14 mouse cellular contexts compared by ENCODE assay signal in genomic region chr5:149503423-149504175, GRCm38 (mm10). TPM values are rescaled to one million over a fixed set of nuclear protein-coding genes. Genes with fewer than 3 reads are reported as not detected.
DNase-seq lines count a peak whose midpoint lies in the region; ATAC-seq lines count a peak whose summit lies in the region.
"Had no signal": no experiment of that assay in that cellular context is flagged by ENCODE, and none has a peak within 500 bp of the region (broad histone marks: within the 10 kb centered on the region; RNA-seq: fewer than 3 reads in every experiment).

No protein-coding gene starts in this region.

- 0 out of 2 replicates have a peak overlapping the region, but pooled peaks have one; percentile 25 for H3K9ac ChIP-seq in midbrain, embryonic 13.5 days (replicated peaks)
- H3K9ac ChIP-seq in midbrain, embryonic 11.5 days (ENCODE audit: low read length) = no peak overlapping the region
- H3K9ac ChIP-seq in neural tube, embryonic 12.5 days = no peak overlapping the region
- H3K9ac ChIP-seq: embryonic facial prominence, embryonic 12.5 days; limb, embryonic 15.5 days; lung, embryonic 15.5 days had no signal

- H3K27ac ChIP-seq in midbrain, embryonic 13.5 days = peak overlapping the region; percentile 57
- no peak overlapping the region for H3K27ac ChIP-seq in midbrain, embryonic 11.5 days (ENCODE audit: low read depth, low read length)
- H3K27ac ChIP-seq in neural tube, embryonic 12.5 days = no peak overlapping the region
- H3K27ac ChIP-seq: embryonic facial prominence, embryonic 12.5 days; limb, embryonic 15.5 days; lung, embryonic 15.5 days had no signal

- H3K36me3 ChIP-seq in midbrain, embryonic 13.5 days = no peaks in the 10 kb centered on the region
- H3K36me3 ChIP-seq in midbrain, embryonic 11.5 days (ENCODE audit: control insufficient read depth, insufficient read depth, low read length) = no peaks in the 10 kb centered on the region
- no peaks in the 10 kb centered on the region for H3K36me3 ChIP-seq in neural tube, embryonic 12.5 days
- H3K36me3 ChIP-seq: embryonic facial prominence, embryonic 12.5 days; limb, embryonic 15.5 days; lung, embryonic 15.5 days had no signal

- 0 out of 2 replicates have a peak overlapping the region, but pooled peaks have one; percentile 13 for H3K4me2 ChIP-seq in midbrain, embryonic 13.5 days (replicated peaks)
- no peak overlapping the region for H3K4me2 ChIP-seq in midbrain, embryonic 11.5 days
- H3K4me2 ChIP-seq in neural tube, embryonic 12.5 days (replicated peaks) = peak overlapping the region; percentile 1; the same call in 1 of the 2 replicates
- H3K4me2 ChIP-seq: embryonic facial prominence, embryonic 12.5 days; limb, embryonic 15.5 days; lung, embryonic 15.5 days had no signal

- ATAC-seq in midbrain, embryonic 13.5 days = no peak
- no peak for ATAC-seq in midbrain, embryonic 11.5 days (ENCODE audit: low FRiP score)
- ATAC-seq in neural tube, embryonic 12.5 days (ENCODE audit: low FRiP score, low read depth) = no peak
- ATAC-seq in activated CD4-positive, CD25-positive, alpha-beta regulatory T cell, adult 4 months = no peak

- peaks cover 16% of the 10 kb centered on the region; the same call in 1 of the 2 replicates for H3K4me1 ChIP-seq in midbrain, embryonic 13.5 days (replicated peaks)
- no peaks in the 10 kb centered on the region for H3K4me1 ChIP-seq in midbrain, embryonic 11.5 days (ENCODE audit: control insufficient read depth, insufficient read depth, low read length)
- peaks cover 18% of the 10 kb centered on the region for H3K4me1 ChIP-seq in neural tube, embryonic 12.5 days
- H3K4me1 ChIP-seq: limb, embryonic 15.5 days had no signal

- no peak overlapping the region for H3K4me3 ChIP-seq in midbrain, embryonic 13.5 days (replicated peaks)
- H3K4me3 ChIP-seq in midbrain, embryonic 11.5 days (ENCODE audit: low read depth, low read length) = no peak overlapping the region
- no peak overlapping the region for H3K4me3 ChIP-seq in neural tube, embryonic 12.5 days
- H3K4me3 ChIP-seq: embryonic facial prominence, embryonic 12.5 days; limb, embryonic 15.5 days; lung, embryonic 15.5 days had no signal

- 63% methylated on average over 23 of the region's 23 CpGs for WGBS in midbrain, embryonic 13.5 days
- WGBS in midbrain, embryonic 11.5 days = 86% methylated on average over 23 of the region's 23 CpGs
- 62% methylated on average over 23 of the region's 23 CpGs for WGBS in neural tube, embryonic 12.5 days

- DNase-seq in cerebellum, adult 9-10 months = peak; percentile 4
- DNase-seq in cerebellum, adult 11 months = no peak
- DNase-seq in midbrain, embryonic 11.5 days (ENCODE audit: low spot score, missing footprints) = no peak
- peak; percentile 73 to 85 for DNase-seq in layer of hippocampus, adult 18-20 months (ENCODE audit: low spot score in 2 of 2)
- DNase-seq in ovary, postnatal 36 days (ENCODE audit: low spot score) = no peak
- DNase-seq: adrenal gland, postnatal 14 days; kidney, postnatal 4 days had no signal

- no peaks in the 10 kb centered on the region for H3K27me3 ChIP-seq in midbrain, embryonic 13.5 days
- H3K27me3 ChIP-seq in midbrain, embryonic 11.5 days (ENCODE audit: control insufficient read depth, insufficient read depth, low read length) = no peaks in the 10 kb centered on the region
- no peaks in the 10 kb centered on the region for H3K27me3 ChIP-seq in neural tube, embryonic 12.5 days (replicated peaks)
- H3K27me3 ChIP-seq: embryonic facial prominence, embryonic 12.5 days; limb, embryonic 15.5 days; lung, embryonic 15.5 days had no signal

- H3K9me3 ChIP-seq in midbrain, embryonic 13.5 days = no peaks in the 10 kb centered on the region
- no peaks in the 10 kb centered on the region for H3K9me3 ChIP-seq in midbrain, embryonic 11.5 days (ENCODE audit: control insufficient read depth, low read length)
- no peaks in the 10 kb centered on the region for H3K9me3 ChIP-seq in neural tube, embryonic 12.5 days
- H3K9me3 ChIP-seq: embryonic facial prominence, embryonic 12.5 days; limb, embryonic 15.5 days; lung, embryonic 15.5 days had no signal

RNA-seq across cellular contexts. Expression of gene Wdr95, which starts 24.9 kb away (rescaled TPM):
- 0.11 TPM in 1 of 2 replicates, not detected in the other for polyA plus RNA-seq in midbrain, embryonic 13.5 days (2015; fragmentation: Nextera tagmentation; extraction: Ambion mirVana)
- 0.08 and 0.33 TPM in 2 replicates for polyA plus RNA-seq in midbrain, embryonic 11.5 days (2014; fragmentation: Nextera tagmentation; extraction: Ambion mirVana)
- total RNA-seq in layer of hippocampus, adult 18-20 months (2021) = under 1 TPM; 0.12 to 0.13 TPM
- polyA plus RNA-seq in neural tube, embryonic 12.5 days (2016; fragmentation: Nextera tagmentation; extraction: Ambion mirVana) = 0.22 and 0.71 TPM in 2 replicates
- polyA plus RNA-seq in activated CD4-positive, CD25-positive, alpha-beta regulatory T cell, adult 4 months (2017; shearing (Covaris generic)) = not detected
- total RNA-seq: adrenal gland, postnatal 14 days; heart, adult 8-10 months had no signal

Comparison
In these comparisons a context has a peak if more than half of its experiments do, and no peak if none do; other contexts are left out.
1. DNase-seq: peak in cerebellum, adult 9-10 months (single experiment) and layer of hippocampus, adult 18-20 months (2 of 2); none in cerebellum, adult 11 months (single experiment), midbrain, embryonic 11.5 days (single experiment) and ovary, postnatal 36 days (single experiment).